Mouse (Mus musculus) midbrain, embryonic 16.5 days (tissue): ENCODE results near the gene Hist1h2af. TPM values are rescaled to one million over a fixed set of nuclear protein-coding genes. Genes with fewer than 3 reads are reported as not detected.
"Not testable (repeated sequence)": the region's sequence is repeated elsewhere in the genome, so short reads cannot be mapped to it uniquely, and the experiment has no call there.

Experiments
- ATAC-seq: fragments of 200-750 bp; cut with Nextera tagmentation; 2 replicates; pipeline ENCODE4 v1.8.0; 2017; ENCODE audit warnings: moderate TSS enrichment
- H3K27ac ChIP-seq: fragments of 300-500 bp; sonication (generic); 2 replicates; pipeline ENCODE4 v1.5.1; 2014; ENCODE audit warnings: mild to moderate bottlenecking, low read length, mixed read lengths
- H3K27me3 ChIP-seq: fragments of 300-500 bp; sonication (generic); 2 replicates; pipeline ENCODE4 v1.6.1; 2014; ENCODE audit warnings: low read depth, low read length, mixed read lengths; ENCODE audit not compliant: control insufficient read depth, insufficient read depth
- H3K36me3 ChIP-seq: fragments of 300-500 bp; sonication (generic); 2 replicates; pipeline ENCODE4 v1.6.1; 2014; ENCODE audit warnings: mild to moderate bottlenecking, low read length, moderate library complexity, mixed read lengths; ENCODE audit not compliant: control insufficient read depth, insufficient read depth
- H3K4me1 ChIP-seq: fragments of 300-500 bp; sonication (generic); 2 replicates; pipeline ENCODE4 v1.6.1; 2014; ENCODE audit warnings: mild to moderate bottlenecking, low read length, mixed read lengths; ENCODE audit not compliant: control insufficient read depth, insufficient read depth
- H3K4me2 ChIP-seq: fragments of 300-500 bp; sonication (generic); 2 replicates; pipeline ENCODE4 v1.6.1; 2014; ENCODE audit warnings: mild to moderate bottlenecking, low read length, mixed read lengths
- H3K4me3 ChIP-seq: fragments of 300-500 bp; sonication (generic); 2 replicates; pipeline ENCODE4 v1.5.1; 2014; ENCODE audit warnings: low read depth, mild to moderate bottlenecking, low read length, moderate library complexity, mixed read lengths
- H3K9ac ChIP-seq: fragments of 300-500 bp; sonication (generic); 2 replicates; pipeline ENCODE4 v1.6.1; 2014; ENCODE audit warnings: low read depth, low read length, mixed read lengths
- H3K9me3 ChIP-seq: fragments of 300-500 bp; sonication (generic); replicated peaks from 2 replicates; pipeline ENCODE4 v1.6.1; 2014; ENCODE audit warnings: mild to moderate bottlenecking, low read length, mixed read lengths; ENCODE audit not compliant: control insufficient read depth, poor library complexity, severe bottlenecking
- WGBS: fragments of 180-500 bp; shearing (Covaris S2); extraction: QIAGEN DNeasy Blood & Tissue Kit; methylation state at CpG from one replicate; pipeline ENCODE4 v1.1.7; 2014; 5-methylcytosine and 5-hydroxymethylcytosine counted together
- polyA plus RNA-seq: library from polyadenylated mRNA; unstranded; fragments of >200 nt; fragmentation: Nextera tagmentation; extraction: Ambion mirVana; gene quantifications from 2 replicates; pipeline ENCODE4 v1.2.1, GENCODE M21; 2015

The Hist1h2af gene
- polyA plus RNA-seq, 1 experiment from 2014 or later: not detected

DNA sequence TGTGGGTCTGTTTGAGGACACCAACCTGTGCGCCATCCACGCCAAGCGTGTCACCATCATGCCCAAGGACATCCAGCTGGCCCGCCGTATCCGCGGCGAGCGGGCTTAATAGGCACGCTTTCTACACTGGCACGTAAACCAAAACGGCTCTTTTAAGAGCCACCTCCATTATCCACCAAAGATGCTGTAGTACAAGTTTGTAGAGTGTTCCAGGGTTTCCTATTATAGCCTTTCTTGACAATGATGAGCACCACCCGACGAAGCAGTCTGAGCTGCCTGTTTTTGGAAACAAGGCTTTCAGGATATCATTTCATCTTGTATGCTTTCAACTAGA is 11.0 kb downstream of the Hist1h2af start:
- H3K36me3 ChIP-seq, H3K9me3 ChIP-seq, H3K4me1 ChIP-seq, H3K27me3 ChIP-seq, H3K9ac ChIP-seq, ATAC-seq: not testable (repeated sequence)
- peak overlapping the region; percentile 46 for H3K4me2 ChIP-seq
- H3K4me3 ChIP-seq: peak overlapping the region; percentile 48
- H3K27ac ChIP-seq: peak overlapping the region; percentile 88
- WGBS: 0% methylated on average over 11 of the region's 14 CpGs

DNA sequence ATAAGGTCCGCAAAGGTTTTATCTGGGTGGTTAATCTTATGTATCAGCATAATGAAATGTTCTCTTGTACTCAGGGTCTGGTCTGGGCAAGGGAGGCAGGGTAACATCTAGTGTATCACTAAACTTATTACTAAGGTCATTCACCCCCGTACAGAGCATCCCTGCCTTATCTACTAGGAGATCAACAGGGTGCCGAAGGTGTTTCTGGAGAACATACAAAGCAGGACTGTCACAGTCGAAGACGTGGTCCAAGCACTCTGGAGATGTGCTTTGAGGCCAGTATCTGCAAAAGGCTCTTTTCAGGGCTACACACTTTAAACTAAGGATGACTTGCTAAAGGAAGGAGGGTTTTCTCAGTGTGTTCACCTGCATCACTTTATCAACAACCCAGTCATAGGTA is 13.0 kb downstream of the Hist1h2af start:
- 79% methylated on average over 5 of the region's 5 CpGs for WGBS
- Histone ChIP-seq H3K4me1 (peaks cover 11% of the 10 kb centered on the region), H3K9ac (no peak overlapping the region), H3K9me3 (no peaks in the 10 kb centered on the region), H3K4me3 (no peak overlapping the region), H3K36me3 (no peaks in the 10 kb centered on the region), H3K27ac (no peak overlapping the region), H3K27me3 (no peaks in the 10 kb centered on the region), H3K4me2 (no peak overlapping the region)
- ATAC-seq: no peak

DNA sequence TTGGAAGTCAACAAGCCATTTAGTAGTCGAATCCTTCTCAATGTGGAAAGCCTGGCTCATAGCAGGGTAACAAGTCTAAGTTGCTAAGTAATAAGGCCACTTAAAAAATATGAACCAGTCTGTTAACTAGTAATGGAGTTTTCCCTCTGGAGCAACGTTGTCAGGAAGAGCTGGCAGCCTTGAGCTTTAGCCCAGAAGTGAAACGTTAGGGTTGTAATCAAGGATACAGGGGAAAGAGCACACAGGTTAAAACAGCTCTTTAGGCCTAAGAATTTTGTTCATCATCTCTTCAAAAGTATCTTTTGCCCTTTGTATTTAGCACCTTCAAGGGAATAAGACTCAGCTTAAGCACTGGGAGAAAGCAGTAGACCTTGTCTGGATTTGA is 17.0 kb downstream of the Hist1h2af start:
- peak overlapping the region; percentile 55; the same call in 1 of the 2 replicates for H3K9ac ChIP-seq
- no peak for ATAC-seq
- peak overlapping the region; percentile 86 for H3K27ac ChIP-seq
- peak overlapping the region; percentile 67 for H3K4me2 ChIP-seq
- no peaks in the 10 kb centered on the region for H3K27me3 ChIP-seq
- H3K4me1 ChIP-seq: peaks cover 20% of the 10 kb centered on the region
- WGBS: 6% methylated on average over 3 of the region's 3 CpGs
- no peaks in the 10 kb centered on the region for H3K36me3 ChIP-seq
- peak overlapping the region; percentile 45 for H3K4me3 ChIP-seq
- no peaks in the 10 kb centered on the region for H3K9me3 ChIP-seq

DNA sequence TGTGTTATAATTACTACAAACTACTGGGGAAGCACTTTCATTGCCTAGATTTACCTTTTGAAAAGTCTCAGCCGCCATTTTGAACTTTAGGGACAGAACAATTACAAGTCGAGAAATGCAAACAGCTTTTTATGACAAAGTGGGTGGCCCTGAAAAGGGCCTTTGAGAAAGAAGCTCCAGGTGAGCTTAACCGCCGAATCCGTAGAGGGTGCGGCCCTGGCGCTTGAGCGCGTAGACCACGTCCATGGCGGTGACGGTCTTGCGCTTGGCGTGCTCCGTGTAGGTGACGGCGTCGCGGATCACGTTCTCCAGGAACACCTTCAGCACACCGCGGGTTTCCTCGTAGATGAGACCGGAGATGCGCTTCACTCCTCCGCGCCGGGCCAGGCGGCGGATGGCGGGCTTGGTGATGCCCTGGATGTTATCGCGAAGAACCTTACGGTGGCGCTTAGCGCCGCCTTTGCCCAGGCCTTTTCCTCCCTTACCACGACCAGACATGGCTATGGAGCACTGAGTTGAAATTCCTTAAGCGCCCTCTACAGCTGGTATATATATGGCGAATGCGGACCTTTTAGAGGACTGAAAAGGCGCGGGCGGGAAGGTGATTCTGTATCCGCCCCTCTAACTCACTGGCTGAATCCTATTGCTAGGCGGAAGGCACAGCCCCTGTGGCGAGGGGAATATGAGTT is 17.6 kb downstream of the Hist1h2af start, which contains the start of gene Hist1h4f:
Hist1h4f (minus strand) TSS at position 503 of the 689 bp plus-strand sequence.
- H3K36me3 ChIP-seq, H3K27me3 ChIP-seq, H3K9me3 ChIP-seq: not testable (repeated sequence)
- Histone ChIP-seq H3K4me1 (peaks cover 21% of the 10 kb centered on the region), H3K4me3 (peak within 1 kb of the TSS; percentile 45), H3K9ac (peak within 1 kb of the TSS; percentile 55), H3K27ac (peak within 1 kb of the TSS; percentile 86), H3K4me2 (peak within 1 kb of the TSS; percentile 67)
- under 1% methylated on average over 42 of the region's 47 CpGs for WGBS
- ATAC-seq: peak; percentile 93

DNA sequence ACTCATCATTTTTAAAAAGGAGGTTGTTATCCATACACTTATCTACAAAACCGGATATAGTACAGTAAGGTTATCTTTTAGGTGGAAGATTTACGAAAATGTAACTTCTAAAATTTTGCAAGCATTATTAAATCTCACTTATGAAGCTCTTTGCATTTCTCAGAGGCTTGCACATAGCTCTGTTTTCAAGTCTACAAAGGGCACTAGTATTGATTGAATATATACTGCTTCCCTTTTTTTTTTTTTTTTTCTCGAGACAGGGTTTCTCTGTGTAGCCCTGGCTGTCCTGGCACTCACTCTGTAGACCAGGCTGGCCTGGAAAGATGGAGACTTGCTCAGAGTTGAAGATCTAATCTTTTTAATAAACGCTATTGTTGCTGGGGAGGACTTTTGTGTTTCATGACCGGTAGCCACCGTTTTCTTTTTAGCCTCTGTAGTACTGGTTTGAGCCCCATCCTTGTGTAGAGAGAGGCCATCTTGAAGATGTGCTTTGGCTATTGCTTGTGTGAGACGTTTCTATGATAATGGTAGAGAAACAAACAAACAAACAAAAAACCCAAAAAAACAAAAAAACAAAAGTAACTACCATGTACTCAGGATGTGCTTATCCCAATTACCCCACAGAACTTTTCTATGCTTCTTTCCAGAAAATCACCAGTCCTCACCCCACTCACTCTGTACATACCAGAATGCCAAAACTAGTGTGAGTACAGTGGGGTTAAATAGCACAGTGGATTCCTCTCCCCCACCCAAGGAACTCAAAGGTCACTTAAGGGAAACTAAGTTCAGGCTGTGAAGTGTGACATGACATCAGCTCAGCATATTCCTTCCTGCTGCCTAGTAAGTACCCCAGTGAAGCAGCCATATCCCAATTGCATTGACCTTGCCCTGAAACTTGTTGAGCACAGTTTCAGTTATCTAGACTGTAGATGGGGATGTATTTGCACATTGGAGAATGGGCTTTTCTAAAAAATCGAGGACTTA is 18.5 kb downstream of the Hist1h2af start:
- no peak for ATAC-seq
- peak overlapping the region; percentile 45 for H3K4me3 ChIP-seq
- peak overlapping the region; percentile 86 for H3K27ac ChIP-seq
- H3K4me1 ChIP-seq: peaks cover 23% of the 10 kb centered on the region
- H3K27me3 ChIP-seq: no peaks in the 10 kb centered on the region
- H3K9me3 ChIP-seq: no peaks in the 10 kb centered on the region
- H3K9ac ChIP-seq: no peak overlapping the region
- WGBS: 48% methylated on average over 8 of the region's 8 CpGs
- H3K36me3 ChIP-seq: no peaks in the 10 kb centered on the region
- H3K4me2 ChIP-seq: peak overlapping the region; percentile 67

DNA sequence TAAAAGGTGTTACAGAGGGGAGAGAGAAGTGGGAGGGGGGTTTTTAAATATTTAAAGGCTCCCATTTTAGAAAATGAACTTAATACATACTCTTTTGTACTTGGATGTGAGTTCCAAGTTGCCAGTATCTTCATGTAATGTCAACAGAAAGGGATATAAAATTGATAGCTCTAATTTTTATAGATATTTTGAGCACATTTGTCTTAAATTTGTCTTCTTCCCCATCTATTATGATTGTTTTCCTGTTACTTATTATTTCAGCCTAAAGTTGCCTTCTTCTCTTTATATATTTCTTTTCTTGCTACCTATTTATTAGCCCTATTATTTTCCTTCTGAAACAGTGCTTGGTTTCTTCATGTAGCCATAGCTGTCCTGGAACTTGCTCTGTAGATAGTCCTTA is 19.3 kb downstream of the Hist1h2af start, which contains the start of gene Hist1h1d:
Hist1h1d (plus strand) TSS at position 301 of the 400 bp plus-strand sequence.
- no peak within 1 kb of the TSS for H3K9ac ChIP-seq
- H3K4me1 ChIP-seq: peaks cover 23% of the 10 kb centered on the region
- no peak within 1 kb of the TSS; the same call in 1 of the 2 replicates for H3K27ac ChIP-seq
- H3K36me3 ChIP-seq: no peaks in the 10 kb centered on the region
- H3K4me2 ChIP-seq: no peak within 1 kb of the TSS; the same call in 1 of the 2 replicates
- H3K27me3 ChIP-seq: no peaks in the 10 kb centered on the region
- no peak for ATAC-seq
- H3K9me3 ChIP-seq: no peaks in the 10 kb centered on the region
- no peak within 1 kb of the TSS for H3K4me3 ChIP-seq

DNA sequence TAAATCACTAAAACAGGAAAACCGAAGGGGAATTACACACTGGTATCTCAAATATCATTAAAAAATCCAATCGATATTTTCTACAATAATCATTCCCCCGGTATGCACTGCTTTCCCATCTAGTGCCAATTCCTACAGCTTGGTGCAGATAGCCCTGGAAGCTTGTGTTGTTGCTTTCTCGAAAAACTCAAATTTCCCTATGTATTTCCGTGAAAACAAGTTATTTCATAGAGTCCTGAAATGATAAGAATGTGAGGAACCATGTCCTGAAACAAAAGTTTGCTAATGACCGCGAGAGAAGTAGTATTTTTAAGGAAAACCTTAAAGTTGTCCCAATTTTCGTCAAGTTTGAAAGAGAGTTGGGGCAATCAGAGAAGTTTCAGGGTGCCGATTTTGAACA is 20.7 kb downstream of the Hist1h2af start:
- H3K4me3 ChIP-seq: peak overlapping the region; percentile 46

DNA sequence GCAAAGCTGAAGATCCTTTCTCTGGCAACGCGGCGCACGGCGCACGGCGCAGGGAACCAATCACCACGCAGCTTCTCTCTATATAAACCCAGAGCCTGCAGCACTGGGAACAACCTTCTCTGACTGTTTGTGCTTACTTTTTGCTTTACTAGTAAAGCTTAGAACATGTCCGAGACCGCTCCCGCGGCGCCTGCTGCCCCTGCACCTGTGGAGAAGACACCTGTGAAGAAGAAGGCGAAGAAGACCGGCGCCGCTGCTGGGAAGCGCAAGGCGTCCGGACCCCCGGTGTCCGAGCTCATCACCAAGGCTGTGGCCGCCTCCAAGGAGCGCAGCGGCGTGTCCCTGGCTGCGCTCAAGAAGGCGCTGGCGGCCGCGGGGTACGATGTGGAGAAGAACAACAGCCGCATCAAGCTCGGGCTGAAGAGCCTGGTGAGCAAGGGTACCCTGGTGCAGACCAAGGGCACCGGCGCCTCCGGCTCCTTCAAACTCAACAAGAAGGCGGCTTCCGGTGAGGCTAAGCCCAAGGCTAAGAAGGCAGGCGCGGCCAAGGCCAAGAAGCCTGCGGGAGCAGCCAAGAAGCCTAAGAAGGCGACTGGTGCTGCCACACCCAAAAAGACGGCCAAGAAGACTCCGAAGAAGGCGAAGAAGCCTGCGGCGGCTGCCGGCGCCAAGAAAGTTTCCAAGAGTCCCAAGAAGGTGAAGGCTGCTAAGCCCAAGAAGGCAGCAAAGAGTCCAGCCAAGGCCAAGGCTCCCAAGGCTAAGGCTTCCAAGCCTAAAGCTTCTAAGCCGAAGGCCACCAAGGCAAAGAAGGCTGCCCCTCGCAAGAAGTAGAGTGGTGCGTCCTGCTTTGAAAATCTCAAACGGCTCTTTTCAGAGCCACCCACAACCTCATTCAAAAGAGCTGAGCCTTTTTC is 21.5 kb downstream of the Hist1h2af start:
- Histone ChIP-seq H3K4me2 (peak overlapping the region; percentile 96), H3K27ac (peak overlapping the region; percentile 78), H3K9ac (peak overlapping the region; percentile 63), H3K27me3 (no peaks in the 10 kb centered on the region), H3K36me3 (no peaks in the 10 kb centered on the region), H3K4me1 (peaks cover 23% of the 10 kb centered on the region), H3K4me3 (peak overlapping the region; percentile 46), H3K9me3 (no peaks in the 10 kb centered on the region)
- under 1% methylated on average over 50 of the region's 54 CpGs for WGBS
- ATAC-seq: peak; percentile 66

More for the DNA sequence above, 20.7 kb downstream of the Hist1h2af start:
- Histone ChIP-seq H3K4me1 (peaks cover 23% of the 10 kb centered on the region), H3K27ac (peak overlapping the region; percentile 78), H3K36me3 (no peaks in the 10 kb centered on the region), H3K4me2 (peak overlapping the region; percentile 96), H3K9me3 (no peaks in the 10 kb centered on the region), H3K27me3 (no peaks in the 10 kb centered on the region), H3K9ac (peak overlapping the region; percentile 63)
- no peak for ATAC-seq
- 20% methylated on average over 9 of the region's 9 CpGs for WGBS
